Mouse (Mus musculus): ENCODE data around the gene D1Pas1. TPM values are rescaled to one million over a fixed set of nuclear protein-coding genes. Genes with fewer than 3 reads are reported as not detected.

Gene D1Pas1
- polyA plus RNA-seq, 1 experiment from 2014 or later: not detected

DNA sequence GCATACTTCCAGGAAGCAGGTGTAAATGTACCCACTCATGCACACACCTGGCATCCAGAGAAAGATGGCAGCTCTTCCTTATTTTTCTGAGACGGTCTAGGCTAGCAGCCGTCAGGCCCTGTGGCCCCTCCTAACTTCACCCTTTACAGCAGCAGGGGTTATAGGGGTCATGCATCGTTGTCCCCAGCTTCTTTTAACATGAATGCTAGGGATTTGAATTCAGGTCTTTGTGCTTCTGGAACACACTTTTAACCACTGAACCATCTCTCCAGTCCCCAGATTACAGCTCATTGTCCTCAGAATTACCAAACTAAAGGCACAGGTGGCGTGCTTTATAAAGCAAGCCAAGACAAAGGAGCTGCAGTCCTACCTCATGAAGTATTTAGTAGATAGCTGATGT is 12.6 kb upstream of the D1Pas1 start:
- Histone ChIP-seq H3K4me2 (replicated peaks) (no peak overlapping the region), H3K4me1 (0 out of 2 replicates have a peak, but pooled peaks cover 3% of the 10 kb centered on the region), H3K27ac (replicated peaks) (no peak overlapping the region), H3K27me3 (no peaks in the 10 kb centered on the region), H3K9me3 (no peaks in the 10 kb centered on the region), H3K4me3 (no peak overlapping the region), H3K9ac (replicated peaks) (no peak overlapping the region), H3K36me3 (no peaks in the 10 kb centered on the region)
- ATAC-seq (replicated peaks): no peak
- 73% methylated on average over 4 of the region's 4 CpGs for WGBS

GRCm38 (mm10) chr1:186959380-186959779 is 7.8 kb upstream of the D1Pas1 start:
- Histone ChIP-seq H3K27ac (replicated peaks) (no peak overlapping the region), H3K9ac (replicated peaks) (no peak overlapping the region), H3K4me3 (no peak overlapping the region), H3K4me2 (replicated peaks) (no peak overlapping the region), H3K4me1 (no peaks in the 10 kb centered on the region), H3K36me3 (no peaks in the 10 kb centered on the region), H3K9me3 (no peaks in the 10 kb centered on the region), H3K27me3 (no peaks in the 10 kb centered on the region)
- 59% methylated on average over 4 of the region's 4 CpGs for WGBS
- ATAC-seq (replicated peaks): no peak

DNA sequence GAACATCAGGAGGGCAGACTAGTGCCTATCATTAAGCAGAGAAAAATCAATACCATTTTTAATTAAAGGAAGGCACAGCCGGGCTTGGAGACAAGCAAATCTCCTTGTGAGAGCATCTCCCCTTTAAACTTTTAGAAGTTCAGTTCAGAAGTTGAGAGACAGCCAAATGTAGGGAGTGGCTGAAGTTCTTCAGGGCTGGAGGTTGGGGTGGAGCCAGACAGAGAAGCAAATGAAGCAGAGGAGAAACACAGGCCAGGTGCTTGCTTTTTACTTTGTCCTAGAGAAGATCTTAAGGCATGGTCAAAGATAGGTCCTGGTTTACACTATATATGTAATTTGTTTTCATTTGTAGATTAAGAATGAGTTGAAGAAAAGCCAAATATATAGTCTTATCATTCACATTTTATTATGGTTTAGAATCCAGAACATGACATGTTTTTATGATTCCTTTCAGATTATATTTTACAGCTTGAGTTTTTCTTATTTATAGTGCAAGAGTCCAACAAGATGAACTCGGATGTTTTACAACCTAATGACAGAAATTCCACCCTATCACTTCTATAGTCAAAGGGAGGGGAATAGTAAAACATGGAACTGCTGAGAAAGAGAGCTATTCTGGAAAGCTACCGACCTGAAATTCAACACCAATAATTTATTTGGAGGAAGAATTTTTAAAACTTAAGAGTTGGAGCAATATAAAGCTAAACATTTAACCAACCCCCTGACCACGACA is 2.9 kb upstream of the D1Pas1 start:
- Histone ChIP-seq H3K27ac (replicated peaks) (no peak overlapping the region), H3K9ac (replicated peaks) (no peak overlapping the region), H3K4me3 (no peak overlapping the region), H3K27me3 (no peaks in the 10 kb centered on the region), H3K36me3 (no peaks in the 10 kb centered on the region), H3K9me3 (peaks cover 15% of the 10 kb centered on the region), H3K4me2 (replicated peaks) (no peak overlapping the region), H3K4me1 (no peaks in the 10 kb centered on the region)
- 69% methylated on average over 4 of the region's 4 CpGs for WGBS
- ATAC-seq (replicated peaks): no peak

DNA sequence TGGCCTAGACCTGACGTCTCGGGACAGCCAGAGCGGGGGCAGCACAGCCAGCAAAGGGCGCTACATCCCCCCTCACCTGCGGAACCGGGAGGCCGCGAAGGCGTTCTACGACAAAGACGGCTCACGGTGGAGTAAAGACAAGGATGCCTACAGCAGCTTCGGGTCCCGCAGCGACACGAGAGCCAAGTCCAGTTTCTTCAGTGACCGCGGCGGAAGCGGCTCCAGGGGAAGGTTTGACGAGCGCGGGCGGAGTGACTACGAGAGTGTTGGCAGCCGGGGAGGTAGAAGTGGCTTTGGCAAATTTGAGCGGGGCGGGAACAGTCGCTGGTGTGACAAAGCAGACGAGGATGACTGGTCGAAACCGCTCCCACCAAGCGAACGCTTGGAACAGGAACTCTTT is 710 bp downstream of the D1Pas1 start:
- Histone ChIP-seq H3K36me3 (no peaks in the 10 kb centered on the region), H3K4me3 (no peak overlapping the region), H3K27me3 (no peaks in the 10 kb centered on the region), H3K4me2 (replicated peaks) (no peak overlapping the region), H3K9me3 (peaks cover 15% of the 10 kb centered on the region), H3K4me1 (no peaks in the 10 kb centered on the region), H3K27ac (replicated peaks) (no peak overlapping the region), H3K9ac (replicated peaks) (no peak overlapping the region)
- 95% methylated on average over 34 of the region's 34 CpGs for WGBS
- ATAC-seq (replicated peaks): no peak

- no peak for ATAC-seq (replicated peaks)
- Histone ChIP-seq H3K9me3 (no peaks in the 10 kb centered on the region), H3K36me3 (no peaks in the 10 kb centered on the region), H3K27ac (replicated peaks) (no peak overlapping the region), H3K9ac (replicated peaks) (no peak overlapping the region), H3K4me2 (replicated peaks) (no peak overlapping the region), H3K4me3 (no peak overlapping the region), H3K4me1 (peaks cover 6% of the 10 kb centered on the region; the same call in 1 of the 2 replicates), H3K27me3 (no peaks in the 10 kb centered on the region)
- 63% methylated on average over 4 of the region's 4 CpGs for WGBS
Observed at GRCm38 (mm10) chr1:186976937-186977540, 9.8 kb downstream of the D1Pas1 start.

DNA sequence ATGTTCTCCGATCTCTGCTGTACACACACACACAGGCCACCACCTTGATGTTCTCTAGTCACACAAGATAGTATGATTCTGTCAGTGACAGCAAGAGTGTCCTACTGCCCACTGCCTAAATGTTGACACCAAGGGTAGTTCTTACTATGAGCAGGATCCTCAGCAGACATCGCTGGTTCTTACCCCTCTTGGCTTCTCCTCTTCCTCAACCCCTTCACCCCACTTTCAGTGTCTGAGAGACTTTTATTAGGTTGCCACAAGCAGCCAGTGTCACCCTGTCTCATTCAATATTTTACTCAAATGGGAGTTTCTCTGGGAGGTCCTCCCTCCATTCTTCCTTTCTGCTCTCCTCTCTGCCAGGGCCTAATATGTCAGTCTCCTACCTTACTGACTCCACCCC is 10.6 kb downstream of the D1Pas1 start:
- peaks cover 6% of the 10 kb centered on the region; the same call in 1 of the 2 replicates for H3K4me1 ChIP-seq
- 92% methylated on average over 2 of the region's 2 CpGs for WGBS
- H3K4me3 ChIP-seq: no peak overlapping the region
- no peaks in the 10 kb centered on the region for H3K27me3 ChIP-seq
- H3K9me3 ChIP-seq: no peaks in the 10 kb centered on the region
- H3K9ac ChIP-seq (replicated peaks): no peak overlapping the region
- no peak overlapping the region for H3K27ac ChIP-seq (replicated peaks)
- H3K36me3 ChIP-seq: no peaks in the 10 kb centered on the region
- H3K4me2 ChIP-seq (replicated peaks): no peak overlapping the region
- no peak for ATAC-seq (replicated peaks)

GRCm38 (mm10) chr1:186979465-186979864 is 12.2 kb downstream of the D1Pas1 start:
- Histone ChIP-seq H3K9ac (replicated peaks) (no peak overlapping the region), H3K4me3 (no peak overlapping the region), H3K9me3 (no peaks in the 10 kb centered on the region), H3K4me1 (peaks cover 6% of the 10 kb centered on the region; the same call in 1 of the 2 replicates), H3K27ac (replicated peaks) (peak overlapping the region; percentile 51; the same call in 1 of the 2 replicates), H3K36me3 (no peaks in the 10 kb centered on the region), H3K4me2 (replicated peaks) (no peak overlapping the region), H3K27me3 (no peaks in the 10 kb centered on the region)
- ATAC-seq (replicated peaks): peak; percentile 70
- WGBS: 47% methylated on average over 8 of the region's 8 CpGs

DNA sequence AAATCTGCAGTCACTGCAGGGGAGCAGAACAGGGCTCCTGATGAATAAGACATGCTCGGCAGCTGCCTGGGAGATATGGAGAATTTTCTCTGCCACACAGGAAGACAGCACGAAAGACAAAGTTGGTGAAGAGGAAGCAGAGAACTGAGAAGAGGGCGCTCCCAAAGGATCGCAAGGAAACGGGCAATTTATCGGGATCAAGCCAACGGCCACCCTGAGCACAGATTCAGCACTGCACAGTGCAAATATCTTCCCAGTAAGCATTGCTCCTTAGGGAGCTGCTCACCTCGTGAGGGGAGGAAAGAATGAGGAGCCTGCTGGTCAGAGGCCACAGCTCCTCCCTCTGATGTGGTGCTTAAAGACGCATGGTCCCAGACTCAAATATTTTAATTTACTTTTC is 13.3 kb downstream of the D1Pas1 start:
- H3K9me3 ChIP-seq: no peaks in the 10 kb centered on the region
- no peaks in the 10 kb centered on the region for H3K27me3 ChIP-seq
- H3K36me3 ChIP-seq: no peaks in the 10 kb centered on the region
- H3K9ac ChIP-seq (replicated peaks): no peak overlapping the region
- H3K27ac ChIP-seq (replicated peaks): 0 out of 2 replicates have a peak overlapping the region, but pooled peaks have one; percentile 51
- no peak for ATAC-seq (replicated peaks)
- H3K4me2 ChIP-seq (replicated peaks): no peak overlapping the region
- no peak overlapping the region for H3K4me3 ChIP-seq
- peaks cover 6% of the 10 kb centered on the region; the same call in 1 of the 2 replicates for H3K4me1 ChIP-seq
- 63% methylated on average over 9 of the region's 9 CpGs for whole genome bisulfite sequencing

- H3K4me2 ChIP-seq (replicated peaks): no peak overlapping the region
- ATAC-seq (replicated peaks): no peak
- peaks cover 33% of the 10 kb centered on the region for H3K4me1 ChIP-seq
- WGBS: 88% methylated on average over 11 of the region's 11 CpGs
- no peaks in the 10 kb centered on the region for H3K36me3 ChIP-seq
- no peak overlapping the region for H3K4me3 ChIP-seq
- H3K27ac ChIP-seq (replicated peaks): no peak overlapping the region
- H3K9ac ChIP-seq (replicated peaks): no peak overlapping the region
- H3K9me3 ChIP-seq: no peaks in the 10 kb centered on the region
- no peaks in the 10 kb centered on the region; the same call in 1 of the 2 replicates for H3K27me3 ChIP-seq
Observed at GRCm38 (mm10) chr1:186985131-186985530, 17.9 kb downstream of the D1Pas1 start.

GRCm38 (mm10) chr1:186986086-186986485 is 18.9 kb downstream of the D1Pas1 start:
- Histone ChIP-seq H3K4me1 (peaks cover 33% of the 10 kb centered on the region), H3K27me3 (no peaks in the 10 kb centered on the region; the same call in 1 of the 2 replicates), H3K36me3 (no peaks in the 10 kb centered on the region), H3K4me2 (replicated peaks) (no peak overlapping the region), H3K27ac (replicated peaks) (no peak overlapping the region), H3K9me3 (no peaks in the 10 kb centered on the region), H3K4me3 (no peak overlapping the region), H3K9ac (replicated peaks) (no peak overlapping the region)
- no peak for ATAC-seq (replicated peaks)
- WGBS: 66% methylated on average over 9 of the region's 9 CpGs

DNA sequence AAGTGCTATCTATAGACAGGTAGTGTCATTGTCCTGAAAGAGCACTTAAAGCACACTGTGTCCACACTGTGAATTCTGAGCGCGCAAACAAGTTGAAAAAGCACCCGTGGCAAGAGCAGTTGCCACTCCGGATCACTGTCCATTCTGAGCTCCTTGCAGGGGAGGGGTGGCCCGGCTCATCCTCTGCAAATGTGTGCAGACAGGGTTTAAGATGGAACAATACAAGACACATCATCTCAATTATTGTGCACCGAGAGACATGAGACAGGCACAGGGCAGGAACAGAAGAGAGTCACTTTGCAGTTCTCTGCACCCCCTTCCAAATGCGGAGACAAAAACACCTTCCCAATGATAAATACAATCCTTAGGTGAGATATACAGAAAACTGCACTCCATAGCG is 19.3 kb downstream of the D1Pas1 start:
- Histone ChIP-seq H3K27ac (replicated peaks) (no peak overlapping the region), H3K27me3 (no peaks in the 10 kb centered on the region; the same call in 1 of the 2 replicates), H3K36me3 (no peaks in the 10 kb centered on the region), H3K4me1 (peaks cover 35% of the 10 kb centered on the region), H3K9me3 (no peaks in the 10 kb centered on the region), H3K4me2 (replicated peaks) (no peak overlapping the region), H3K4me3 (no peak overlapping the region), H3K9ac (replicated peaks) (no peak overlapping the region)
- no peak for ATAC-seq (replicated peaks)
- 82% methylated on average over 8 of the region's 8 CpGs for WGBS

DNA sequence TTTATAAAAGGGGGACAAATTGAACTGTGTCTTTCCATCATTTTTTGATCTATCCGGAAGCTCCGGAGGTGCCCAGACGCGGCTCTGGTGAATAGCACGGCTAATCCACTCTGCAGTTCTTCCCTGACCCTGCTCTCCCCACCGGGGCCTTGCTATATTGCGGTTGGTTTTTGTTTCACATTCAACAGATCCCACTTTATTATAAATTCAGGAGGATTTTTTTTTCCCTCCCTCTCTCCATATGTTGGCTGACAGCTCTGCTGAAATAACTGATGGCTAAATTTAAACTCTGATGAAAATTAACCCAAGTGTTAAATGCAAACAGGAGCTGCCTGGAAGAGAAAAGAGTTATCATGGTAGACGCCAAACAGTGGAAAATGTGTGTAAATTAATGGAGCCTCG is 21.1 kb downstream of the D1Pas1 start:
- Histone ChIP-seq H3K27me3 (no peaks in the 10 kb centered on the region; the same call in 1 of the 2 replicates), H3K27ac (replicated peaks) (peak overlapping the region; percentile 55), H3K9ac (replicated peaks) (no peak overlapping the region), H3K36me3 (no peaks in the 10 kb centered on the region), H3K4me3 (no peak overlapping the region), H3K9me3 (no peaks in the 10 kb centered on the region), H3K4me2 (replicated peaks) (0 out of 2 replicates have a peak overlapping the region, but pooled peaks have one; percentile 16), H3K4me1 (peaks cover 37% of the 10 kb centered on the region)
- WGBS: 18% methylated on average over 9 of the region's 9 CpGs
- peak; percentile 66 for ATAC-seq (replicated peaks)
